Mouse (Mus musculus) testis, postnatal 14 days (tissue): ENCODE results near the gene Ptpra.
A peak's percentile ranks its signal among the peaks of the same experiment; 100 is the strongest.
"Not testable (repeated sequence)": the region's sequence is repeated elsewhere in the genome, so short reads cannot be mapped to it uniquely, and the experiment has no call there.

ENCODE experiments used
- DNase-seq: peaks from one replicate; pipeline ENCODE4 v3.0.0; 2021; ENCODE audit warnings: low spot score

Gene Ptpra

GRCm38 (mm10) chr2:130558015-130558414 lies 107.9 kb downstream of the Ptpra start:
- DNase-seq = no peak

- peak; percentile 92 for DNase-seq
Measured at GRCm38 (mm10) chr2:130563212-130564055, 113.4 kb downstream of the Ptpra start, which contains the start of gene Mrps26. Mrps26 (plus strand) TSS chr2:130563742.

GRCm38 (mm10) chr2:130564063-130564462 lies 114.0 kb downstream of the Ptpra start:
- DNase-seq = peak; percentile 26

GRCm38 (mm10) chr2:130564983-130565382 lies 114.9 kb downstream of the Ptpra start:
- no peak for DNase-seq

GRCm38 (mm10) chr2:130568921-130569320 lies 118.8 kb downstream of the Ptpra start:
- DNase-seq = no peak

- DNase-seq = no peak
Measured at GRCm38 (mm10) chr2:130569926-130570325, 119.8 kb downstream of the Ptpra start.

- DNase-seq = no peak
Measured at GRCm38 (mm10) chr2:130574960-130575359, 124.9 kb downstream of the Ptpra start.

- DNase-seq = no peak
Measured at GRCm38 (mm10) chr2:130575873-130576272, 125.8 kb downstream of the Ptpra start, which contains the start of gene Oxt. Oxt (plus strand) TSS chr2:130576173.

- DNase-seq = not testable (repeated sequence)
Measured at GRCm38 (mm10) chr2:130576564-130576963, 126.5 kb downstream of the Ptpra start.

- no peak for DNase-seq
Measured at GRCm38 (mm10) chr2:130577021-130577420, 126.9 kb downstream of the Ptpra start.

- DNase-seq = no peak
Measured at GRCm38 (mm10) chr2:130577632-130578031, 127.6 kb downstream of the Ptpra start.

GRCm38 (mm10) chr2:130578148-130578547 lies 128.1 kb downstream of the Ptpra start:
- DNase-seq = peak; percentile 42

- no peak for DNase-seq
Measured at GRCm38 (mm10) chr2:130579791-130580190, 129.7 kb downstream of the Ptpra start.

- DNase-seq = no peak
Measured at GRCm38 (mm10) chr2:130581201-130581600, 131.1 kb downstream of the Ptpra start.

- no peak for DNase-seq
Measured at GRCm38 (mm10) chr2:130582552-130582951, 132.5 kb downstream of the Ptpra start, which contains the start of gene Avp. Avp (minus strand) TSS chr2:130582554.

- no peak for DNase-seq
Measured at GRCm38 (mm10) chr2:130583902-130584560, 134.0 kb downstream of the Ptpra start.

GRCm38 (mm10) chr2:130586016-130586415 lies 135.9 kb downstream of the Ptpra start:
- DNase-seq = no peak

GRCm38 (mm10) chr2:130588373-130588772 lies 138.3 kb downstream of the Ptpra start:
- no peak for DNase-seq

GRCm38 (mm10) chr2:130589157-130589556 lies 139.1 kb downstream of the Ptpra start:
- DNase-seq = no peak

GRCm38 (mm10) chr2:130589761-130590160 lies 139.7 kb downstream of the Ptpra start:
- no peak for DNase-seq

- DNase-seq = no peak
Measured at GRCm38 (mm10) chr2:130591016-130591415, 140.9 kb downstream of the Ptpra start.

- no peak for DNase-seq
Measured at GRCm38 (mm10) chr2:130595596-130595995, 145.5 kb downstream of the Ptpra start.

- no peak for DNase-seq
Measured at GRCm38 (mm10) chr2:130597601-130598010, 147.5 kb downstream of the Ptpra start.
